Mouse (Mus musculus) intestine, embryonic 15.5 days (tissue): ENCODE results near the gene Slc25a22. TPM values are rescaled to one million over a fixed set of nuclear protein-coding genes. Genes with fewer than 3 reads are reported as not detected.

ENCODE experiments used
- ATAC-seq: fragments of 200-750 bp; cut with Nextera tagmentation; 2 replicates; pipeline ENCODE4 v1.8.0; 2017; ENCODE audit warnings: moderate TSS enrichment, moderate library complexity
- H3K27ac ChIP-seq: fragments of 300-500 bp; sonication (generic); 2 replicates; pipeline ENCODE4 v1.5.1; 2015; ENCODE audit warnings: mild to moderate bottlenecking, inconsistent platforms
- H3K27me3 ChIP-seq: fragments of 300-500 bp; sonication (generic); replicated peaks from 2 replicates; pipeline ENCODE4 v1.6.1; 2015; ENCODE audit warnings: inconsistent platforms
- H3K36me3 ChIP-seq: fragments of 300-500 bp; sonication (generic); 2 replicates; pipeline ENCODE4 v1.6.1; 2015; ENCODE audit warnings: inconsistent platforms
- H3K4me1 ChIP-seq: fragments of 300-500 bp; sonication (generic); replicated peaks from 2 replicates; pipeline ENCODE4 v1.6.1; 2015; ENCODE audit warnings: inconsistent platforms
- H3K4me2 ChIP-seq: fragments of 300-500 bp; sonication (generic); replicated peaks from 2 replicates; pipeline ENCODE4 v1.6.1; 2015; ENCODE audit warnings: mild to moderate bottlenecking, inconsistent platforms
- H3K4me3 ChIP-seq: fragments of 300-500 bp; sonication (generic); replicated peaks from 2 replicates; pipeline ENCODE4 v1.5.1; 2015; ENCODE audit warnings: inconsistent platforms
- H3K9ac ChIP-seq: fragments of 300-500 bp; sonication (generic); 2 replicates; pipeline ENCODE4 v1.6.1; 2015; ENCODE audit warnings: inconsistent platforms
- H3K9me3 ChIP-seq: fragments of 300-500 bp; sonication (generic); 2 replicates; pipeline ENCODE4 v1.6.1; 2016; ENCODE audit warnings: inconsistent platforms
- WGBS: fragments of 180-500 bp; shearing (Covaris S2); methylation state at CpG from one replicate; pipeline ENCODE4 v1.1.7; 2015; 5-methylcytosine and 5-hydroxymethylcytosine counted together
- polyA plus RNA-seq: library from polyadenylated mRNA; unstranded; fragments of >200 nt; fragmentation: Nextera tagmentation; extraction: Ambion mirVana; gene quantifications from 2 replicates; pipeline ENCODE4 v1.2.1, GENCODE M21; 2015

Slc25a22 gene
- polyA plus RNA-seq, 1 experiment from 2014 or later: 28.5 TPM

DNA sequence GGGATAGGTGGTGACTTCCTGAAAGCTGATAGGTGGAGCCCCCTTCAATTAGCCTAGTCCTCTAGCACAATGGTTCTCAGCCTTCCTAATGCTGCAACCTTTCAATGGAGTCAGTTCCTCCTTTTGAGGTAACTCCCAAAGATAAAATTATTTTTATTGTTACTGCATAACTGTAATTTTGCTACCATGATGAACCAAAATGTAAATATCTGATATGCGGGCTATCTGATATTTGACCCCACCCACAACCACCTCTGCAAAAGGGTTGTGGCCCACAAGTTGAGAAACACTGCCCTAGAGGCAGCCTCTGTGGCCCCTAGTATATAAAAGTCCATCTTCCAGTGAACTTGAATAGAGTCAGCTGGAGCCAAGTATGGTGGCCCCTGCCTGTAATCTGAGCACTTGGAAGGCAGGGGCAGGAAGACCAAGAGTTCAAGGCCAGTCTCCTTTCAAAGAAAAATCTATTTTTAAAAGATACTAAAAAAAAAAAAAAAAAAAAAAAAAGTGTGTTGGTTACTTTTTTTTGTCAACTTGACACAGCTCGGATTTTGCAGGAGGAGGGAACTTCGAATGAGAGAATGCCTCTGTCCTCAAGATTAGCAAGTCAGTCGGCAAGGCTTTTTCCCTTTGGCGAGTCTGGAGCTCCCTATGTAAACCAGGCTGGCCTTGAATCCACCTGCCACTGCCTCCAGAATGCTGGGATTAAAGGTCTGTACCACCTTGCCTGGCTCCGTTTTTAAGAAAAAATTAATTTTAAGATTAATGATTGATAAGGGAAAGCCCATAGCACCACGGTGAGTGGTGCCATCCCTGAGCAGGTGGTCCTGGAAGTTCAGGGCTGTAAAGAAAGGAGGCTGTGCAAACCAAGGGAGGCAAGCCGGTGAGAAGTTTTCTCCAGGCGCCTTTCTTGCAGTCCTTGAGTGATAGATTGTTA is 47.1 kb downstream of the Slc25a22 start:
- 39% methylated on average over 9 of the region's 9 CpGs for WGBS
- H3K4me3 ChIP-seq: no peak overlapping the region

DNA sequence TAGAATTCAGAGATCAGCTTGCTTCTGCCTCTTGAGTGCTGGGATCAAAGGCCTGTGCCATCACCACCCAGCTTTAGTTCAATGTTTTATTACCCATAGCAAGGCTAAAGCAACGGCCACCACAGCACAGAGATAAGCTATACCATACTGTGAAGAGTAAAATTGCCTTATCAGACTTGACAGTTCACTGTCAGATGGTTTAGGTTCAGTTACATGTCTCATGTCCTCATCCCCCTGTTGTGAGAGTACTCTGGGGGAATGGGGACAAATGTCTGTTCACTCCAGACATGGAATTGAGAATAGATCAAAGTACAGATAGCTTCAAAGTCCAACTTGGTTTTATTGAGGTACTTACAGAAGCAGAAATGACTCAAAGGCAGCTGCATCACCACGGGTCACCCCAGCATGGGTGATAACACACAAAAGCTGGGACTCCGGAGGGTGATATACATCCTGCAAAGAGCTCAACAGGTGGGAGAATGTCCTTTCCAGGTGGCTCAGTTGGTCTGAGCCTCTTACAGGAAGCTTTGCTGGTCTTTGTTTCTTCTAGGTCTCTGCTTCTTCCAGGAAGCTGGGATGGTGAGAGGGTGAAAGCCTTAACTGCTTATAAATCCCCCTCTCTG is 49.1 kb downstream of the Slc25a22 start:
- H3K27me3 ChIP-seq: no peaks in the 10 kb centered on the region
- 0 out of 2 replicates have a peak overlapping the region, but pooled peaks have one; percentile 4 for H3K4me2 ChIP-seq
- peaks cover 17% of the 10 kb centered on the region for H3K4me1 ChIP-seq
- H3K36me3 ChIP-seq: no peaks in the 10 kb centered on the region
- ATAC-seq: peak; percentile 48
- no peaks in the 10 kb centered on the region for H3K9me3 ChIP-seq
- peak overlapping the region; percentile 74 for H3K27ac ChIP-seq
- WGBS: 46% methylated on average over 3 of the region's 3 CpGs
- no peak overlapping the region for H3K4me3 ChIP-seq
- no peak overlapping the region for H3K9ac ChIP-seq

More for the DNA sequence above, 47.1 kb downstream of the Slc25a22 start:
- no peaks in the 10 kb centered on the region for H3K27me3 ChIP-seq
- no peaks in the 10 kb centered on the region for H3K9me3 ChIP-seq
- no peak for ATAC-seq
- H3K4me2 ChIP-seq: peak overlapping the region; percentile 90
- no peak overlapping the region for H3K9ac ChIP-seq
- H3K36me3 ChIP-seq: no peaks in the 10 kb centered on the region
- peak overlapping the region; percentile 91 for H3K27ac ChIP-seq
- peaks cover 17% of the 10 kb centered on the region for H3K4me1 ChIP-seq

GRCm38 (mm10) chr7:141387807-141388486 is 49.7 kb downstream of the Slc25a22 start:
- Histone ChIP-seq H3K9ac (no peak overlapping the region), H3K9me3 (no peaks in the 10 kb centered on the region), H3K27me3 (no peaks in the 10 kb centered on the region), H3K4me1 (peaks cover 14% of the 10 kb centered on the region), H3K4me2 (no peak overlapping the region), H3K36me3 (no peaks in the 10 kb centered on the region), H3K27ac (peak overlapping the region; percentile 54; the same call in 1 of the 2 replicates), H3K4me3 (no peak overlapping the region)
- WGBS: 49% methylated on average over 2 of the region's 2 CpGs
- no peak for ATAC-seq

- Histone ChIP-seq H3K4me3 (no peak overlapping the region), H3K9ac (no peak overlapping the region), H3K27ac (no peak overlapping the region), H3K4me1 (no peaks in the 10 kb centered on the region), H3K4me2 (no peak overlapping the region), H3K9me3 (no peaks in the 10 kb centered on the region), H3K27me3 (no peaks in the 10 kb centered on the region), H3K36me3 (no peaks in the 10 kb centered on the region)
- no peak for ATAC-seq
- 70% methylated on average over 4 of the region's 4 CpGs for WGBS
These were observed 56.4 kb downstream of the Slc25a22 start for GRCm38 (mm10) chr7:141381068-141381835.

Other genes with a start within 250 kb of the Slc25a22 start
- gene Hras, start 243.9 kb downstream of the Slc25a22 start, polyA plus RNA-seq: 92.9 and 107 TPM in 2 replicates
- gene Lrrc56, start 243.7 kb downstream of the Slc25a22 start, polyA plus RNA-seq: 5.1 and 5.4 TPM in 2 replicates
- 3.5 and 3.6 TPM in 2 replicates for gene Lmntd2, start 223.8 kb downstream of the Slc25a22 start, polyA plus RNA-seq
- gene Rassf7, start 222.0 kb downstream of the Slc25a22 start, polyA plus RNA-seq: 63.7 and 70.0 TPM in 2 replicates
- 61.9 and 62.1 TPM in 2 replicates for gene Phrf1, start 209.1 kb downstream of the Slc25a22 start, polyA plus RNA-seq
- gene Irf7, start 171.4 kb downstream of the Slc25a22 start, polyA plus RNA-seq: 5.2 and 5.7 TPM in 2 replicates
- 75.8 and 96.1 TPM in 2 replicates for gene Cdhr5, start 161.1 kb downstream of the Slc25a22 start, polyA plus RNA-seq
- 203 and 260 TPM in 2 replicates for gene Sct, start 158.8 kb downstream of the Slc25a22 start, polyA plus RNA-seq
- gene Drd4, start 145.9 kb downstream of the Slc25a22 start, polyA plus RNA-seq: 0.35 and 0.40 TPM in 2 replicates
- gene Deaf1, start 110.2 kb downstream of the Slc25a22 start, polyA plus RNA-seq: 63.1 and 63.5 TPM in 2 replicates
- 35.1 and 35.6 TPM in 2 replicates for gene Tmem80, start 110.2 kb downstream of the Slc25a22 start, polyA plus RNA-seq
- gene Eps8l2, start 99.0 kb downstream of the Slc25a22 start, polyA plus RNA-seq: 117 and 133 TPM in 2 replicates
- 458 and 460 TPM in 2 replicates for gene Taldo1, start 45.7 kb downstream of the Slc25a22 start, polyA plus RNA-seq
- gene Gatd1, start 23.8 kb downstream of the Slc25a22 start, polyA plus RNA-seq: 47.4 and 49.2 TPM in 2 replicates
- gene Cend1, start 8.4 kb downstream of the Slc25a22 start, polyA plus RNA-seq: 3.8 and 3.9 TPM in 2 replicates
- gene Pidd1, start 6.1 kb upstream of the Slc25a22 start, polyA plus RNA-seq: 7.6 and 9.6 TPM in 2 replicates
- gene Rplp2, start 9.5 kb upstream of the Slc25a22 start, polyA plus RNA-seq: 1,378 and 1,526 TPM in 2 replicates
- gene Pnpla2, start 17.3 kb upstream of the Slc25a22 start, polyA plus RNA-seq: 35.1 and 38.1 TPM in 2 replicates
- 16.5 and 22.0 TPM in 2 replicates for gene Cracr2b, start 23.2 kb upstream of the Slc25a22 start, polyA plus RNA-seq
- 21.5 and 25.5 TPM in 2 replicates for gene Cd151, start 29.5 kb upstream of the Slc25a22 start, polyA plus RNA-seq
- 57.9 and 61.9 TPM in 2 replicates for gene Polr2l, start 37.2 kb upstream of the Slc25a22 start, polyA plus RNA-seq
- gene Tspan4, start 37.3 kb upstream of the Slc25a22 start, polyA plus RNA-seq: 60.7 and 67.8 TPM in 2 replicates
- gene Chid1, start 102.0 kb upstream of the Slc25a22 start, polyA plus RNA-seq: 52.6 and 62.3 TPM in 2 replicates
- 79.1 and 84.1 TPM in 2 replicates for gene Ap2a2, start 124.3 kb upstream of the Slc25a22 start, polyA plus RNA-seq
- 0.21 and 0.24 TPM in 2 replicates for gene Muc6, start 217.4 kb upstream of the Slc25a22 start, polyA plus RNA-seq